Mouse (Mus musculus) megakaryocyte, adult 5-6 weeks (primary cell): Measurements from ENCODE around the gene Ptafr. TPM values are rescaled to one million over a fixed set of nuclear protein-coding genes. Genes with fewer than 3 reads are reported as not detected.
"Not testable (repeated sequence)": the region's sequence is repeated elsewhere in the genome, so short reads cannot be mapped to it uniquely, and the experiment has no call there.

Experiments used
- ATAC-seq: 2 replicates; pipeline ENCODE4 v1.8.0; 2016; ENCODE audit warnings: mild to moderate bottlenecking, inconsistent platforms; ENCODE audit not compliant: poor library complexity, severe bottlenecking
- total RNA-seq, 2 experiments: library from RNA; stranded (forward) in 1 of 2; stranded (reverse) in 1 of 2; fragments of 153-499, 151-499 nt in 1 of 2; fragments of 221-1000, 200-1000 nt in 1 of 2; gene quantifications; 2 replicates each; pipeline versions ENCODE4 v1.2.3 to v1.2.4; 2015 to 2017

Gene Ptafr
- total RNA-seq, 2 experiments from 2014 or later: 20.6 to 40.8 TPM

- peak; percentile 53 for ATAC-seq
These were observed 9.2 kb upstream of the Ptafr start for GRCm38 (mm10) chr4:132554653-132555052.

- ATAC-seq: peak; percentile 81
These were observed 8.3 kb upstream of the Ptafr start for GRCm38 (mm10) chr4:132555550-132555949.

- ATAC-seq: peak; percentile 23; the same call in 1 of the 2 replicates
These were observed 606 bp upstream of the Ptafr start for GRCm38 (mm10) chr4:132563261-132563660.

- ATAC-seq: no peak
These were observed 1.4 kb downstream of the Ptafr start for GRCm38 (mm10) chr4:132565089-132565747.

GRCm38 (mm10) chr4:132567361-132567779 lies 3.5 kb downstream of the Ptafr start:
- peak; percentile 34 for ATAC-seq

- ATAC-seq: no peak
These were observed 5.2 kb downstream of the Ptafr start for GRCm38 (mm10) chr4:132569115-132569514.

GRCm38 (mm10) chr4:132571190-132571589 lies 7.3 kb downstream of the Ptafr start:
- no peak for ATAC-seq

- no peak for ATAC-seq
These were observed 9.5 kb downstream of the Ptafr start for GRCm38 (mm10) chr4:132573327-132573726.

- no peak for ATAC-seq
These were observed 11.0 kb downstream of the Ptafr start for GRCm38 (mm10) chr4:132574809-132575347.

- ATAC-seq: no peak
These were observed 19.9 kb downstream of the Ptafr start for GRCm38 (mm10) chr4:132583781-132584180.

- no peak for ATAC-seq
These were observed 21.1 kb downstream of the Ptafr start for GRCm38 (mm10) chr4:132584975-132585374.

- ATAC-seq: no peak
These were observed 22.4 kb downstream of the Ptafr start for GRCm38 (mm10) chr4:132586282-132586681.

GRCm38 (mm10) chr4:132588512-132588911 lies 24.6 kb downstream of the Ptafr start:
- ATAC-seq: peak; percentile 85

- no peak for ATAC-seq
These were observed 26.8 kb downstream of the Ptafr start for GRCm38 (mm10) chr4:132590642-132591041.

- ATAC-seq: peak; percentile 85
These were observed 29.1 kb downstream of the Ptafr start for GRCm38 (mm10) chr4:132592958-132593357.

GRCm38 (mm10) chr4:132594191-132594590 lies 30.3 kb downstream of the Ptafr start:
- no peak for ATAC-seq

- ATAC-seq: no peak
These were observed 35.0 kb downstream of the Ptafr start for GRCm38 (mm10) chr4:132598861-132599260.

GRCm38 (mm10) chr4:132599764-132600163 lies 35.9 kb downstream of the Ptafr start:
- no peak for ATAC-seq

GRCm38 (mm10) chr4:132600465-132600864 lies 36.6 kb downstream of the Ptafr start:
- ATAC-seq: peak; percentile 62

GRCm38 (mm10) chr4:132601242-132601641 lies 37.4 kb downstream of the Ptafr start:
- not testable (repeated sequence) for ATAC-seq

GRCm38 (mm10) chr4:132603468-132603867 lies 39.6 kb downstream of the Ptafr start:
- ATAC-seq: no peak

GRCm38 (mm10) chr4:132605816-132606215 lies 41.9 kb downstream of the Ptafr start:
- peak; percentile 93 for ATAC-seq

- no peak for ATAC-seq
These were observed 44.3 kb downstream of the Ptafr start for GRCm38 (mm10) chr4:132608147-132608546.
